Mouse (Mus musculus) midbrain, embryonic 12.5 days (tissue): ENCODE data around the gene Exoc3l. TPM values are rescaled to one million over a fixed set of nuclear protein-coding genes. Genes with fewer than 3 reads are reported as not detected.
"Not testable (repeated sequence)": the region's sequence is repeated elsewhere in the genome, so short reads cannot be mapped to it uniquely, and the experiment has no call there.

Experiments
- ATAC-seq: fragments of 200-750 bp; cut with Nextera tagmentation; 2 replicates; pipeline ENCODE4 v1.8.0; 2017; ENCODE audit warnings: low read depth, moderate TSS enrichment, moderate library complexity; ENCODE audit not compliant: low FRiP score
- H3K27ac ChIP-seq: fragments of 300-500 bp; sonication (generic); replicated peaks from 2 replicates; pipeline ENCODE4 v1.5.1; 2016; ENCODE audit warnings: mild to moderate bottlenecking
- H3K27me3 ChIP-seq: fragments of 300-500 bp; sonication (generic); 2 replicates; pipeline ENCODE4 v1.6.1; 2016; ENCODE audit warnings: mild to moderate bottlenecking
- H3K36me3 ChIP-seq: fragments of 300-500 bp; sonication (generic); 2 replicates; pipeline ENCODE4 v1.6.1; 2016
- H3K4me1 ChIP-seq: fragments of 300-500 bp; sonication (generic); 2 replicates; pipeline ENCODE4 v1.6.1; 2016
- H3K4me2 ChIP-seq: fragments of 300-500 bp; sonication (generic); replicated peaks from 2 replicates; pipeline ENCODE4 v1.6.1; 2016; ENCODE audit warnings: mild to moderate bottlenecking, moderate library complexity
- H3K4me3 ChIP-seq: fragments of 300-500 bp; sonication (generic); 2 replicates; pipeline ENCODE4 v1.5.1; 2016; ENCODE audit warnings: mild to moderate bottlenecking
- H3K9ac ChIP-seq: fragments of 300-500 bp; sonication (generic); replicated peaks from 2 replicates; pipeline ENCODE4 v1.6.1; 2016; ENCODE audit warnings: mild to moderate bottlenecking, moderate library complexity
- H3K9me3 ChIP-seq: fragments of 300-500 bp; sonication (generic); 2 replicates; pipeline ENCODE4 v1.6.1; 2016; ENCODE audit warnings: mild to moderate bottlenecking
- WGBS: fragments of 180-500 bp; shearing (Covaris S2); methylation state at CpG from one replicate; pipeline ENCODE4 v1.1.7; 2016; 5-methylcytosine and 5-hydroxymethylcytosine counted together
- polyA plus RNA-seq: library from polyadenylated mRNA; unstranded; fragments of >200 nt; fragmentation: Nextera tagmentation; extraction: Ambion mirVana; gene quantifications from 2 replicates; pipeline ENCODE4 v1.2.1, GENCODE M21; 2016

The Exoc3l gene
- polyA plus RNA-seq, 1 experiment from 2014 or later = 12.0 TPM

GRCm38 (mm10) chr8:105298351-105299252 lies 2.7 kb upstream of the Exoc3l start:
- Histone ChIP-seq H3K4me1 (peaks cover 17% of the 10 kb centered on the region), H3K9ac (peak overlapping the region; percentile 85), H3K27me3 (peaks cover 3% of the 10 kb centered on the region; the same call in 1 of the 2 replicates), H3K27ac (no peak overlapping the region), H3K4me3 (peak overlapping the region; percentile 78), H3K9me3 (no peaks in the 10 kb centered on the region), H3K36me3 (peaks cover 43% of the 10 kb centered on the region), H3K4me2 (peak overlapping the region; percentile 98)
- WGBS = 64% methylated on average over 18 of the region's 18 CpGs
- no peak for ATAC-seq

DNA sequence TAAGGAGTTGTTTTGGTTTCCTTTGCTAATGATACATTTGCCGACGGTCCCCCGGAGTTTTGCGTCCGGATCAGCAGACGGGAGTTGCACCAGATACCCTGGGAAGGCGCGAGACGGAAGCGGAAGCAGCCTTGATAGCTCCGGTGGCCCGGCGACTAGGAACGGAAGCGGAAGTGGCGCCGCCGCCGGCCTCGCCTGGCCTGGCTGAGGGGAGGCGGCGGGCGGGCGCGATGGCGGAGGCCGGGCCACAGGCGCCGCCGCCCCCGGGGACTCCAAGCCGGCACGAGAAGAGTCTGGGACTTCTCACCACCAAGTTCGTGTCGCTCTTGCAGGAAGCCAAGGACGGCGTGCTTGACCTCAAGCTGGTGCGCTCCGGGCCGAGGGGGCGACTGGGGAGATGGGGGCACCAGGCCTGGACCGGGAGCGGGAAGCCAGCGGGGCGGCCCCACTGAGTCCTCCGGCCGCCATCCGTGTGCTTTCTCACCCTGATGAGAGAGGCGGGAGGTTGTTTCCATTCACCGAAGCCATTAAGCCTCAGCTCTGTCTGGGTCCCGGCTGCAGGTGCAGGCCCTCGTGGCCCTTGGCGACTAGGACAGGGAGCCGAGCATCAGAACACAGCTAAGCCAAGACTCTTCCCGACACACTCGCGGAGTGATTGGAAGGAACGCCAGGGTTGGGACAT lies 1.8 kb upstream of the Exoc3l start, which contains the start of gene E2f4:
TSS of gene E2f4 (plus strand) at position 153 of the 682 bp plus-strand sequence.
- peak; percentile 92 for ATAC-seq
- under 1% methylated on average over 56 of the region's 58 CpGs for WGBS

GRCm38 (mm10) chr8:105295256-105295655 lies 645 bp downstream of the Exoc3l start:
- peaks cover 12% of the 10 kb centered on the region for H3K36me3 ChIP-seq

More for the DNA sequence above, 1.8 kb upstream of the Exoc3l start, which contains the start of gene E2f4:
- peaks cover 35% of the 10 kb centered on the region for H3K36me3 ChIP-seq
- H3K27ac ChIP-seq = peak within 1 kb of the TSS; percentile 58; the same call in 1 of the 2 replicates
- peak within 1 kb of the TSS; percentile 78 for H3K4me3 ChIP-seq
- H3K4me2 ChIP-seq = peak within 1 kb of the TSS; percentile 98
- H3K9ac ChIP-seq = peak within 1 kb of the TSS; percentile 85
- peaks cover 9% of the 10 kb centered on the region for H3K27me3 ChIP-seq
- H3K9me3 ChIP-seq = no peaks in the 10 kb centered on the region
- H3K4me1 ChIP-seq = peaks cover 17% of the 10 kb centered on the region

GRCm38 (mm10) chr8:105294776-105295175 lies 1.1 kb downstream of the Exoc3l start:
- H3K27ac ChIP-seq = 0 out of 2 replicates have a peak overlapping the region, but pooled peaks have one; percentile 35
- no peak overlapping the region for H3K4me3 ChIP-seq
- H3K4me1 ChIP-seq = peaks cover 29% of the 10 kb centered on the region
- H3K4me2 ChIP-seq = 0 out of 2 replicates have a peak overlapping the region, but pooled peaks have one; percentile 3
- H3K27me3 ChIP-seq = peaks cover 30% of the 10 kb centered on the region
- peaks cover 8% of the 10 kb centered on the region for H3K36me3 ChIP-seq
- no peaks in the 10 kb centered on the region for H3K9me3 ChIP-seq
- ATAC-seq = no peak
- H3K9ac ChIP-seq = no peak overlapping the region
- 60% methylated on average over 9 of the region's 9 CpGs for WGBS

More at GRCm38 (mm10) chr8:105295256-105295655, 645 bp downstream of the Exoc3l start:
- Histone ChIP-seq H3K9ac (no peak overlapping the region), H3K4me2 (0 out of 2 replicates have a peak overlapping the region, but pooled peaks have one; percentile 3), H3K27me3 (peaks cover 25% of the 10 kb centered on the region), H3K4me3 (no peak overlapping the region), H3K4me1 (peaks cover 24% of the 10 kb centered on the region), H3K9me3 (no peaks in the 10 kb centered on the region), H3K27ac (0 out of 2 replicates have a peak overlapping the region, but pooled peaks have one; percentile 35)
- 77% methylated on average over 11 of the region's 11 CpGs for WGBS
- no peak for ATAC-seq

DNA sequence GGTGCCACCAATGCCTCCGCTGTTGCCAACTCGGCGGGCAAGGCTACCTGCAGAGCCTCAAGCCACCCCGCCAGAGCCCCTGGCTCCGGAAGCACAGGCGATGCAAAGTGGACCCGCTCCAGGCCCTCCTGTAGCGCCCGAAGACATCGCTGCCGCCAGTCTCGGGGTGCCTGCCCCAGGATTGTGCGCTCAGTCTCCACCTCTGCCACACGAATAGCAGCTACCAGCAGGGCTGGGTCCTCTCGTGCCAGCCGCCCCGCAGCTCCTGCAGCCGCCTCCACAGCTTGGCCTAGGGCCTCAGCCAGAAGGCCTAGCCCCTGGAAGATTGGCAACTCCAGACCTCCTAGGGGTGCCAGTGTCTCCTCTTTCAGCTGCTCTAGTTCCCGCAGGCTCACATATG lies 2.5 kb downstream of the Exoc3l start:
- Histone ChIP-seq H3K4me3 (no peak overlapping the region), H3K9ac (no peak overlapping the region)

DNA sequence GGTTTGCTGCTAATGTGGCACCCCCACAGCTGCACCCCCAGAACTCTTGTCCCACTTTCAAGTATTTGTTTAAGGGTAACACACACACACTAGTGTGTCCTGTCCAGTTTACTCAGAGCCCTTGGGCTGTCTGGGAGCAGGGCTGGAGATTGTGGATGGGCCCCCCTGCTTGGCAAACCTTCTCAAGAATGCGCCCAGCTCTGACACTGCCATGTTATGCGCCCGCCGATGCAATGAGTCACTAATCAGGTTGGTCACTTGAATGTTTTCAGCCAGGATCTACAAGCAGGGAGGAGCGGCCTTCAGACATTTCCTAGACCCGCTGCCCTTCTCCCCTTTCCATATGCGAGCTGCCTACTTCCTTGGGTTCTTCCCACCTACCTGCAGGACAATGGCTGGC lies 3.4 kb downstream of the Exoc3l start:
- no peak overlapping the region for H3K27ac ChIP-seq
- H3K4me2 ChIP-seq = no peak overlapping the region
- no peaks in the 10 kb centered on the region for H3K36me3 ChIP-seq
- no peak overlapping the region for H3K4me3 ChIP-seq
- no peak overlapping the region for H3K9ac ChIP-seq
- 86% methylated on average over 7 of the region's 7 CpGs for WGBS
- ATAC-seq = no peak
- H3K9me3 ChIP-seq = no peaks in the 10 kb centered on the region
- peaks cover 32% of the 10 kb centered on the region for H3K27me3 ChIP-seq
- H3K4me1 ChIP-seq = peaks cover 34% of the 10 kb centered on the region

More for the DNA sequence above, 2.5 kb downstream of the Exoc3l start:
- H3K9me3 ChIP-seq = no peaks in the 10 kb centered on the region
- H3K4me2 ChIP-seq = no peak overlapping the region
- H3K36me3 ChIP-seq = no peaks in the 10 kb centered on the region
- no peak for ATAC-seq
- H3K27me3 ChIP-seq = peaks cover 32% of the 10 kb centered on the region
- peaks cover 29% of the 10 kb centered on the region for H3K4me1 ChIP-seq
- H3K27ac ChIP-seq = no peak overlapping the region
- 66% methylated on average over 19 of the region's 19 CpGs for WGBS

DNA sequence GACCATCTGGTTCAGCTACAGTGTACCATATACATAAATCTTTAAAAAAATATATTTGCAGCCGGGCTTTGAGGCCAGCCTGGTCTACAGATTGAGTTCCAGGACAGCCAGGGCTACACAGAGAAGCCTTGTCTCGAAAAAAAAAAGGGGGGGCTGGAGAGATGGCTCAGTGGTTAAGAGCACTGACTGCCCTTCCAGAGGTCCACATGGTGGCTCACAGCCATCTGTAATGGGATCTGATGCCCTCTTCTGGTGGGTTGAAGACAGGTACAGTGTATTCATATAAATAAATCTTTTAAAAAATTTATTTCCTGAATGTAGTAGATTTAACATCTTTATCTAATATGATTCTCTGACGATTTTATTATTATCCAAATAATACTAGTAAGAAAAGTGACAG lies 4.1 kb downstream of the Exoc3l start:
- not testable (repeated sequence) for H3K36me3 ChIP-seq
- H3K27me3 ChIP-seq = peaks cover 32% of the 10 kb centered on the region
- WGBS = 65% methylated on average over 3 of the region's 3 CpGs

DNA sequence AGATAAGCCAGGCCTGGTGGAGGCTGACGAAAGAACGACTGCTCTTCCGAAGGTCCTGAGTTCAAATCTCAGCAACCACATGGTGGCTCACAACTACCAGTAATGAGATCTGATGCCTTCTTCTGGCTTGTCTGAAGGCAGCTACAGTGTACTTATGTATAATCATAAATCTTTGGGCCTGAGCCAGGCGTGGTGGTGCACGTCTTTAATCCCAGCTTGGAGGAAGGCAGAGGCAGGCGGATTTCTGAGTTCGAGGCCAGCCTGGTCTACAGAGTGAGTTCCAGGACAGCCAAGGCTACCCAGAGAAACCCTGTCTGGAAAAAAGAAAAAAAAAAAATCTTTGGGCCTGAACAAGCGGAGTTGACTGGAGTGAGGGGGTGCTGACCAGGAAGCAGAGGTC lies 4.5 kb downstream of the Exoc3l start:
- not testable (repeated sequence) for ATAC-seq
- H3K4me1 ChIP-seq = peaks cover 39% of the 10 kb centered on the region

More for the DNA sequence above, 4.1 kb downstream of the Exoc3l start:
- not testable (repeated sequence) for H3K27ac ChIP-seq, H3K9me3 ChIP-seq, ATAC-seq, H3K4me2 ChIP-seq, H3K9ac ChIP-seq, H3K4me3 ChIP-seq
- H3K4me1 ChIP-seq = peaks cover 37% of the 10 kb centered on the region

GRCm38 (mm10) chr8:105290554-105291314 lies 5.2 kb downstream of the Exoc3l start:
- H3K36me3 ChIP-seq = no peaks in the 10 kb centered on the region
- peaks cover 42% of the 10 kb centered on the region for H3K4me1 ChIP-seq
- H3K27ac ChIP-seq = no peak overlapping the region
- WGBS = 6% methylated on average over 31 of the region's 31 CpGs
- peak overlapping the region; percentile 55 for H3K4me3 ChIP-seq
- peak overlapping the region; percentile 80 for H3K4me2 ChIP-seq
- ATAC-seq = no peak
- peaks cover 32% of the 10 kb centered on the region for H3K27me3 ChIP-seq
- H3K9ac ChIP-seq = peak overlapping the region; percentile 37; the same call in 1 of the 2 replicates
- H3K9me3 ChIP-seq = no peaks in the 10 kb centered on the region

More for the DNA sequence above, 4.5 kb downstream of the Exoc3l start:
- not testable (repeated sequence) for H3K4me3 ChIP-seq, H3K4me2 ChIP-seq, H3K9me3 ChIP-seq, H3K27ac ChIP-seq, H3K9ac ChIP-seq, H3K36me3 ChIP-seq
- peaks cover 32% of the 10 kb centered on the region for H3K27me3 ChIP-seq
- 89% methylated on average over 8 of the region's 8 CpGs for WGBS

DNA sequence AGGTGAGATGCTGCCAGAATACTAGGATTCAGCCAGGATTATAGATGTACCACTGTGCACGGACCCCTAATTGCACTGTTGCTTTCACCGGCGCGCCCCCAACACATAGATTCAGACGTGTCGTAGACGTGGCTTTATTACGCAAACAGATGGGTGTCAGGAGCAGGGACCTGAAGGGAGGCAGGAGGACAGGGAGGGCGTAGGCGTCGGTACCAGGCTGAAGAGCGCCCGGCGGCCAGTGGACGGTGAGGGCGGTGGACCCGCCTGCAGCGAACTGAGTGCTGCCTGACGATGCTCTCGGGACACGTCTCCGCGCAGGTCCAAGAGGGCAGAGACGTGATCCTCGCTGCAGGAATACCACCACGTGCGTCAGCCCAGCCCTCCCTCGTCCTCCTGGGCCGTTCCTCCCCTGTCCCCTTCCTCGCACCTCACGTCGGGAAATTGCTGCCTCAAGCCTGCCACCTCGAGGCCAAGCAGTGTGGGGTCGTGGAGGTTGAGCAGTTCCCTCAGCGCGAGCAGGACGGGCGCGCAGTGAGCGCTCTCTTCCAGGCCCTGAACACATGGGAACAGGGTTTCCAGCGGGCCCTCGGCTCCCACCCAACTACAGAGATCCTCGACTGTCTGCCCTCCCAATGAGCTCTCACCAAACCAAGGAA lies 6.0 kb downstream of the Exoc3l start, which contains the start of gene 4931428F04Rik:
TSS of gene 4931428F04Rik (minus strand) at position 60 of the 656 bp plus-strand sequence.
- Histone ChIP-seq H3K27ac (peak within 1 kb of the TSS; percentile 90), H3K4me3 (peak within 1 kb of the TSS; percentile 55), H3K36me3 (peaks cover 6% of the 10 kb centered on the region), H3K4me2 (peak within 1 kb of the TSS; percentile 80), H3K27me3 (peaks cover 32% of the 10 kb centered on the region), H3K9me3 (no peaks in the 10 kb centered on the region), H3K9ac (peak within 1 kb of the TSS; percentile 37), H3K4me1 (peaks cover 42% of the 10 kb centered on the region)
- ATAC-seq = peak; percentile 19
- WGBS = 2% methylated on average over 43 of the region's 43 CpGs
